Mouse (Mus musculus) stomach, postnatal 0 days (tissue): ENCODE results near the gene 1700029H14Rik.

Experiments
- CTCF ChIP-seq: IDR thresholded peaks from 2 replicates; pipeline ENCODE4 v1.5.1; 2016; ENCODE audit warnings: antibody characterized with exemption, low read depth, mild to moderate bottlenecking, moderate library complexity
- EP300 ChIP-seq: optimal IDR thresholded peaks from 2 replicates; pipeline ENCODE3; 2016; ENCODE audit warnings: antibody characterized with exemption

GRCm38 (mm10) chr8:13501221-13501620, 61.0 kb downstream of the 1700029H14Rik start:
- no peak for TF ChIP-seq CTCF
- no peak for TF ChIP-seq EP300
